Mouse (Mus musculus) olfactory bulb, adult 2 months (tissue): ENCODE data around the gene Dennd1a. TPM values are rescaled to one million over a fixed set of nuclear protein-coding genes. Genes with fewer than 3 reads are reported as not detected.

ENCODE experiments used
- H3K27ac ChIP-seq: fragments of 200-500 bp; 2 replicates; pipeline ENCODE4 v1.5.1; 2012; ENCODE audit warnings: low read depth, low read length; ENCODE audit not compliant: insufficient read depth
- H3K4me1 ChIP-seq: fragments of 200-500 bp; 2 replicates; pipeline ENCODE4 v1.6.1; 2012; ENCODE audit warnings: low read length; ENCODE audit not compliant: control insufficient read depth, insufficient read depth
- H3K4me3 ChIP-seq: fragments of 200-500 bp; 2 replicates; pipeline ENCODE4 v1.5.1; 2012; ENCODE audit warnings: mild to moderate bottlenecking, low read depth, low read length, moderate library complexity; ENCODE audit not compliant: insufficient read depth
- CTCF ChIP-seq: fragments of 200-500 bp; IDR thresholded peaks from 2 replicates; pipeline ENCODE4 v1.5.1; 2012; ENCODE audit warnings: low read depth, mild to moderate bottlenecking, low read length, moderate library complexity; ENCODE audit not compliant: insufficient read depth
- POLR2A ChIP-seq: fragments of 200-500 bp; IDR thresholded peaks from 2 replicates; pipeline ENCODE4 v1.6.1; 2012; ENCODE audit warnings: mild to moderate bottlenecking, low read depth, low read length, moderate library complexity; ENCODE audit not compliant: insufficient read depth
- WGBS: fragments of 180-500 bp; shearing (Covaris S2); methylation state at CpG from one replicate; pipeline ENCODE4 v1.1.7; 2018; 5-methylcytosine and 5-hydroxymethylcytosine counted together
- polyA plus RNA-seq: library from polyadenylated mRNA; stranded (reverse); fragments of >200 nt; gene quantifications from 2 replicates; pipeline ENCODE4 v1.2.4, GENCODE M21; 2012; ENCODE audit warnings: low replicate concordance; ENCODE audit not compliant: missing spikeins, insufficient read depth, insufficient read length

The Dennd1a gene
- polyA plus RNA-seq, 1 experiment, result not detected

DNA sequence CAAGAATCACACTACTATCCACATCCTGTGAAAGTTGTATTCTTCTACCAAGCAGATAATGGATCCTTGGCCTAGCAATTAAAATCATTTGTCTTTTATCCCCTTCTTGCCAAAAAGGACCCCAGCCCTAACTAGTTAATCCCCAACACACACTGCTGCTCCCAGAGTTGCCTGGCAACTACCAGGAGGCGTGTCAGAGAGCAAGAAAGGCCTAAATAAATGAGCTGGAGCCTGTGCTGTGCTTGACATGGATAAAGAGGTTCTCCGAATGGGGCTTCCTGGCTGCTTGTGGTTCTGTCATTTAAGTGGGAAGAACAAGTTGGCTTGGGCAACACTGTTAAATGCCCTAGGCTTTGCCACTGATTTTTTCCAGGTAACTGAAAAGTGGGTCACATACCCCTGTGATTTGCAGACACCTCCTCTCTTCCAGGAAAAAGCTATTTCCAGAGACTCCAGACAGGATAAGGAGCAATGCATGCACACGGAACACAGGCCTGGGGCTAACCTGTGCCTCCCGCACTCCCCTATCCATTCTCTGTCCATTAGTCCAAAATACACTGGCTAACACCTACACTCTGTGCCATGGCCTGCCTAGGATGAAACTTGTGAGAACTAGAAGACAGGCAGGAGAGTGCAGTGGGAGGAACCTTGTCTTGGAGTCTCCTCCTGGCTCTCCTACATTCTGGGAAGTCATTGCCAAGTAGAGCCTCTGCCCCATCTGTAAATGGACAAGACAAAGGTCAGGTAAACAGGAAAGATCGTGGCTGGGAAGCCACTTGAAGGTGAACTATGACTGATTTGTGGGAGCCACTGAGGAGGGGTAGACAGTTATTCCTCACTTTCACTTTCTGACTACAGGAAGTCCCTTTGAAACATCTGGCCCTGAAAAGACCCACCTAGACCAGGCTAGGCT, 355.9 kb downstream of the Dennd1a start:
- H3K4me3 ChIP-seq, result no peak overlapping the region
- WGBS, result 68% methylated on average over 5 of the region's 5 CpGs
- TF ChIP-seq CTCF (no peak), POLR2A (no peak)
- no peak overlapping the region for H3K27ac ChIP-seq
- no peaks in the 10 kb centered on the region for H3K4me1 ChIP-seq

DNA sequence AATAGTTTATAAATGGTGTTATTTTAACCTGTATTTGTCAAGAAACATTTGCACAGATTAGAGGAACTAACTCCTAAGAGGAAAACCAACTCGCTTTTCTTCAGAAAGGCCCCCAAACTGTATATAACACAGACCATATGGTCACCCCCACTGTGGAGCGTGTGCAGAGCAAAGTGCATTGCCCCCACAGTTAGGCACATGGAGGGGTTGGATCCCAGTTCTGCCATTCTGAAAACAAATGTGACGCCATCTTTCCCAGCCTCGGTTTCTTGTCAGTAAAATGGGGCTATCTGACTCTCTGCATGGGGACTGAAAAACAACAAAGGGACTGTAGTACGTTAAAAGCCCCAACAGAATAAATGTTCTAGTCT, 361.1 kb downstream of the Dennd1a start:
- Histone ChIP-seq H3K4me1 (no peaks in the 10 kb centered on the region), H3K27ac (no peak overlapping the region), H3K4me3 (no peak overlapping the region)
- 71% methylated on average over 5 of the region's 5 CpGs for WGBS
- no peak for TF ChIP-seq POLR2A
- TF ChIP-seq CTCF, result no peak

DNA sequence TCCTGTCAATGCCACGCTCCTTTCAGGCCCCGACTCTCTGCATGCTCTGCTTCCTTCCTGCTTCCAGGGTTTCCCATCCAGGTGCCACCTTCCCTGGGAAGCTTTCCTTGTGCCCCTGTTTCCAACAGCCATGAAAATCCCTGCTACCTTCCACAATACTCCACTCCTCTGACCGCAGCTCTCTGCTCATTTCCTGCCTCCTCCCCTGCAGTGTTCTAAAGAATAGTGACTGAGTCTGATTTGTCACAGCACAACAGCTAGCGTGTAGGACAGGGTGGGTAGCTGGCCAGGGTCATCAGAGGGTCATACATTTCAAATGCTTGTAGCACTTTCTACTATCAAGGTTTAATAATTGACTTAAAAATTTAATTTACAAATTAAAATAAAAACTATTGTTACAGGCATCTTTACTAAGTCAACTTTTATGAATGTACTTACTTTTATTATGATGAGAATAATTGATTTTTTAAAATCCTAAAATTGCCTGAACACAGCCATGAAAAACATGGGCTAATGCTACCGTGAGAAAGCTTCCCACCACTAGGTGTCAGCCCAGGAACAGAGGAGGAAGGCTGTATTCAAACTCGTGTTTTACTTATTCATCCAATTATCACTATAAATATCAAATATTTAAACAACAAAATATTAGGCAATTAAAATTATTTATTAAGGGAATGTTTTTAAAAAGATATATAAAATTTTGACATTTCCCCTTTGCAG, 361.6 kb downstream of the Dennd1a start:
- no peak overlapping the region for H3K27ac ChIP-seq
- 37% methylated on average over 6 of the region's 6 CpGs for WGBS
- TF ChIP-seq POLR2A (no peak), CTCF (no peak)
- H3K4me3 ChIP-seq, result no peak overlapping the region
- H3K4me1 ChIP-seq, result no peaks in the 10 kb centered on the region

DNA sequence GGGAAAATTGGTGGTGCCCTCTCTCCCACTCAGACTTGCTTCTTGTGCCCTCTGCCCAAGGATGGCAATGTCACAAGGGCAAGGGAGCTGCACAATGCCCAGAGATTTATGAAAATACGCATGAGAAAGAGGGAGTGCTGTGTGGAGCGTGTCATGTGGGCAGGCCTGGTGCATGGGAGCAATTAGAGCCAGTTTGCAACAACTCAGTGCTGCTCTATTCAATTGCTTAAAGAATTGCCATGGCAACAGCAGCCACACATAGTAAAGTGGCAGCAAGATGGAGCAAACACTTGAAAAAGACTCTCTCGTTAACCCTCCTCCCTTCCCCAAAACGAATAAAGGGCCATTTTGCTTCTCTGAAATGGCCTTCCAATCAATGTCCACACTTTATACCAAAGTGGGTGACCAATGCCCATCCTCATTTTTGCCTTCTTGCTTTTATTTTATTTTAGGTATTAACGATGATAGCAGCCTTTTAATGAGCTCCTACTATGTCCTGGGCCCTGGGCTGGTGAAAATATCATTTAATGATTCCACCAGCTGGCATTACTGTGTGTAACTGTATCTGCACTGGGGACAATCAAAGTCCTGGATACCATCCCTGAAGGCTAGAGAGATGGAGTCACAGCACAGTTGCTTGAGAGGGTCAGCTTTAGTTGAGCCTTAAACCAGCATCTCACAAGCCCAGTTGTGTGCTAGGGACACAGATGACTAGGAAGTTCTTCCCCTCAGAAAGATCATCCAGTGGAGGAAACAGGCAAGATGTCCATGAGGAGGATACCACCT, 378.3 kb downstream of the Dennd1a start:
- 23% methylated on average over 5 of the region's 5 CpGs for WGBS
- no peak for TF ChIP-seq CTCF
- TF ChIP-seq POLR2A, result no peak
- Histone ChIP-seq H3K4me1 (peaks cover 10% of the 10 kb centered on the region), H3K27ac (peak overlapping the region; percentile 59), H3K4me3 (no peak overlapping the region)

DNA sequence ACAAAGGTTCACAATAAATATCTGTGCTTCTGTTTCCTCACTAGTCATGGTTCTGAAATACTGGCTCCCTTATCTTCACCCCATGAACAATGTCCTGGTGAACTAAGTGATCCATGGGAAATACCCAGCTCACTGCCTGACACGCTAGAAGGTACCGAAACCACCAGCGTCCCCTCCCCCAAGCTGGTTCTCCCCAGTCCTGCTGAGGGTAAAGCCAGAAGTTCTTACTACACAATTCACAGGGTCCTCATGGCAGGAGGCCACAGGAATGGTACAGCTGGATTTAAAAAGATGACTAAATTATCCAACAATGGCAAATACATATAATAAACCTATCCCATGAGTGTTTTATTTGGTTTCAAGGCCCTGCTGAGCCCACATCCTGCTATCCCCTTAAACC, 378.9 kb downstream of the Dennd1a start:
- Histone ChIP-seq H3K4me3 (no peak overlapping the region), H3K27ac (peak overlapping the region; percentile 56; the same call in 1 of the 2 replicates), H3K4me1 (peaks cover 10% of the 10 kb centered on the region)
- no peak for TF ChIP-seq CTCF
- TF ChIP-seq POLR2A, result no peak
- 59% methylated on average over 3 of the region's 3 CpGs for WGBS

- WGBS, result 47% methylated on average over 2 of the region's 2 CpGs
- TF ChIP-seq CTCF, result no peak
- TF ChIP-seq POLR2A, result no peak
- Histone ChIP-seq H3K4me1 (peaks cover 10% of the 10 kb centered on the region), H3K27ac (no peak overlapping the region), H3K4me3 (no peak overlapping the region)
These were observed 380.9 kb downstream of the Dennd1a start for GRCm38 (mm10) chr2:37906261-37906660.

DNA sequence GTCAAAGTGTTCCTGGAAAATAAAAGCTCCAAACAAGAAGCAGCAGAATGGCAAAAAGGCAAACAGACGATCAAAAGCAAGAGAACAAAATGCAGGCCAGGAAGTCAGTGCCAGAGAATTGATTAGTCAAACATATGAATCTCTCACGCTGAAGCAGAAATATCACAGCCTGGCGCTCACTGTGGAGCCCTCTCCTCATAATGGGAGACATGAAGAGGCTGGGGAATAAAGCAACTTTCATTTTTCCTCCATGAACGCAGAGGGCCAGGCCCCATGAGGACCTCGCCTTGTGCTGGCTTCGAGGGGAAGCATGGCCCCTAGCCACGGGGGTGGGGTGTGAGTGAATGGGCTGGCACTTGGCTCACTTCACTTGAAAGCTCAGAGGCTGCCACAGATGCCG, 383.9 kb downstream of the Dennd1a start:
- Histone ChIP-seq H3K4me3 (no peak overlapping the region), H3K4me1 (peaks cover 5% of the 10 kb centered on the region), H3K27ac (no peak overlapping the region)
- TF ChIP-seq POLR2A, result no peak
- TF ChIP-seq CTCF, result no peak
- 68% methylated on average over 8 of the region's 8 CpGs for WGBS

DNA sequence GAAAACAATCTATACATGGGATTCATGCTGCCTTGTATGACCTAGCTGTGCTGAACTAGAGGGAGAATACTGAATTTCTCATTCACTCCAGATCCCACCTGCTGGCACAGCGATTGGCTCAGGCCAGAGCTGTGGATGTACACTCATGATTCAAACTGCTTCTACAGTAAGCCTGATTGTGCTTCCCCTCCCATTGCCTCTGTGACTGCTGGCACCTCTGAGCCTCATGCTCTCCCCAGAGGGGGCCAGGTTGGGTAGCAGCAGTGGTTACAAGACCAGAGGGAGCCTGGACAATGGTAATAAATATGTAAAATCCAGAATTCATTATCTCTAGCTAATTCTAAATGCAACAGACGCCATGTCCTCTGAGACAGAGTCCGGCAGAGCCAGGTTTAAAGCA, 404.0 kb downstream of the Dennd1a start:
- Histone ChIP-seq H3K4me3 (no peak overlapping the region), H3K4me1 (no peaks in the 10 kb centered on the region), H3K27ac (no peak overlapping the region)
- TF ChIP-seq POLR2A (no peak), CTCF (no peak)
- 84% methylated on average over 3 of the region's 3 CpGs for WGBS
